Mouse (Mus musculus): Measurements from ENCODE around the gene 4930512M02Rik.

DNA sequence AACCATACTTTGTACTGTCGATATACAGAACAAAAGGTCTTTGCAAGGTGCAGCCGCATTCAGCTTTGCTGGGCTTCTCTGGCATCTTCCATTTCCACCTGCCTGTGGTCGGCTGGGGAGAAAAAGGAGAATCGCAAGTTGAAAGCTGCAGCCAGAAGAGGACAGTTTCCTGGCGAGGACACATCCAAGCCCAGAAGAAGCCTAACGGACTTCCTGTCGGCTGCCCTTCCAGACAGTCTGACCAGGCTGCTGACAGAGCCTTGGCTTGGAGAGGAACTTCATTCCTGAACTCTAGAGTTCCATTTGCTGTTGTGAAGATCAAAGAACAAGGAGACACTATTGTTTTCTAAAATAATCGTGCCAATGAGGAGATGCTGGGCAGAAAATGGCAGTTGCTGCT is 72.1 kb downstream of the 4930512M02Rik start:
- TF ChIP-seq CTCF (IDR thresholded peaks at IDR 0.05; ENCODE audit: extremely low read depth, insufficient read depth, insufficient read length, insufficient replicate concordance) (no peak), POLR2A (IDR thresholded peaks at IDR 0.05; ENCODE audit: low read depth, low read length) (no peak)
